Mouse (Mus musculus): ENCODE results near the gene Slc5a3.
A peak's percentile ranks its signal among the peaks of the same experiment; 100 is the strongest.

Gene Slc5a3

DNA sequence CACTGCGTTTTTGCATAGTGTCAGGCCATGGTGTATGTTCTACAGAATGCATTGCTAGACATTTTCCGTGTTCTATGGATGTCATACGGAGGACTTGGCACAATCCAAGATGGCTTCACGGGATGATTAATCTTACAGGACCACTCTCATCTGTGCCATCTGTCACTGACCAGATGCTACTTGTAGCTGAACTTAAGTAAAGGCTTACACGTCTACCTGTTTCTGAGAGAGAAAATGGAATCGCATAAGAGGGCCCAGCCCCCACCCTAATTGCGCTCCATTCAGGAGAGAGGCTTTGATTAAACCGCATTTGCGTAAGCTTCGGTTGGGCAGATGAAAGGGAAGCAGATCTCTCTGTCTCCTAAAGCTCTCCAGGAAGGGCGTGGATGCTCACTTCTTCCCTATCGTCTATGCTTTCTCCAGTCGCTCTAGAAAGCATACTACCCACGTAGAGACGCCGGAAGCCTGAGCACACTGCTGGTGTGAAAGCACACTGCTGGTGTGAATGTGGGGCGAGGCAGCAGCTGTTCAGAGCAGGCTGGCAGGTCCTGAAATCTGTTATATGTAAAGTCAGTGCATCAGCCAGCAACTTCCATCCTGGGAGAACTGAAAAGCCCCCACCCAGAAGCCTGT, 62.9 kb downstream of the Slc5a3 start:
- no peak for DNase-seq (ENCODE audit: low spot score)

GRCm38 (mm10) chr16:92127226-92127625, 69.1 kb downstream of the Slc5a3 start:
- no peak for DNase-seq (ENCODE audit: low spot score)

DNA sequence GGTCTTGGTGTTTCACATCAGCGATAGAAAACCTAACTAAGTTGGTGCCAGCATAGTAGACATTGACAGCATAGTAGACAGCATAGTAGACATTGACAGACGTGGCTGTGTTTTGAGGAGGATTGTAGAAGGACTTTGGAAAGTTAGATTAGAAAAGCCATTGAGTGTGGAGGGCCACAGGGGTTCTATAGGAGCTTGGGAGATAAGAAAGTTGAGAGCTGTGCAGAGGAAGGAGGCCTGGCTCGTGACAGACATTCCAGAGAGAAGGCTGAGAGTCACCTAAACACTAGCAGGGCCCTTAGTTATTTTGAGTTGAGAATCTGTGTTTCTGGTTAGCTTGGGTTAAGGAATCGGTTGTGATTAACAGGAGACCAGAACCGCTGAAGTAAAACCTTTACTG, 69.5 kb downstream of the Slc5a3 start:
- no peak for DNase-seq (ENCODE audit: low spot score)

- no peak for DNase-seq (ENCODE audit: low spot score)
Measured at GRCm38 (mm10) chr16:92129843-92130242, 71.7 kb downstream of the Slc5a3 start.

GRCm38 (mm10) chr16:92132511-92132910, 74.4 kb downstream of the Slc5a3 start:
- peak; percentile 77 for DNase-seq (ENCODE audit: low spot score)

DNA sequence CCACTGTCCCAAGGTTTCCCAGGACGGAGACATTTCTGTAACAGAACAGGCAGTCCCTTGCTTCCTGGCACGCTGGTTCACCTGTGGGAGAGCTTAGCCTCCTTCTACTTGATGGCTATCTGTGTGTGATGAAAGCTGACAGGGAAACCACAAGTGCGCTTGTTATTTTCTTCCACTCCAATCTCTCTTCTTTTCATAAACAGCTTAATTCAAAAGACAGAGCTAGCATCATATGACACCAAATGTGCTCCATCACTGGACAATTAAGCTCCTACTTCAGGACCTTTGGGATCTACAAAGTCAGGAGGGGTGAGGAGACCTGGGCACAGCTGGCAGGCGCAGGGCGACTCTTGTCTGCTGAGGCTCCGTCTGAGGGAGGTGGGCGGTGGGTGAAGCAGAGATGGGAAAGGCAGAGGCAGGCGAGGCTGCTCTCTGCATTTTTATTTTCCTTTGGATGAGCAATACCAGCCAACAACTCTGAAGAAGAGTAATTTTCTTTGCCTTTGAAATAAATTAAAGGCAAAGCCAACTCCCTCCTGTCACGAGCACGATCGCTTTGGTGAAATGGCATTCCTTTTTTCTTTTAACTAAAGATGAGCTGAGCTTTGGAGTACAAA, 76.1 kb downstream of the Slc5a3 start:
- DNase-seq (ENCODE audit: low spot score): no peak

DNA sequence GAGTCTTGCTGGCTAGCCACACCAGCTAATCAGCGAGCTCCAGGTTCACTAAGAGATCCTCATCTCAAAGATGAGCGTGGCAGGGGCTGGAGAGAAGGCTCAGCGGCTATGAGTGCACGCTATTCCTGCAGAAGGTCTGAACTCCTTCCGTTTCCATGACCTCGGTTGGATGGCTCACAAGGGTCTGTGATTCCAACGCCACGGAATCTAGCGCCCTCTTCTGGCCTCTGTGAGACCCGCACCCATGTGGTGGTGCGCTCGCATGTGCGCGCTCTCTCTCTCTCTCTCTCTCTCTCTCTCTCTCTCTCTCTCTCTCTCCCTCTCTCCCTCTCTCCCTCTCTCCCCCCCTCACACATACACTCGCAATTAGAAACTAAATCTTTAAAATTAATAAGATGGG, 78.2 kb downstream of the Slc5a3 start:
- DNase-seq (ENCODE audit: low spot score): no peak

Data from adipocyte (in vitro differentiated cells).